Mouse (Mus musculus): ENCODE results near the gene Tcl1b2.

DNA sequence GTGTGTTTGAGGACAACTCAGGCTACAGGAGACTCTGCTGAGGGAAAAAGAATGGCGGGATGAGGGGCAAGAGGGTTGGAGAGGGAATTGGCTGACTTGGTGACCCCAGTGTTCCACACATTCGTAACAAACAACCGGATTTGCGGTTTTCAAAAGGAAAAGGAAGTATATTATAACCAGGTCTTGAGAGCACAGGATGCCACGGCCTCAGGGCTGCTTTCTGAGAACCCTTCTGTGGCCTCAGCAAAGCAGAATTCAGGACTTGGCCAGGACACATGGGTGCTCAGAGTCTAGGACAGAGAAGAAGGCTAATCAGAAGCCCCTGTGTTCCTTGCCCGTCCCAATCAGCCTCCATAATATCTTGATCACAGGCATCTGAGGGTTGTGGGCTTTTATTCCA, 13.0 kb downstream of the Tcl1b2 start:
- TF ChIP-seq CTCF (IDR thresholded peaks at IDR 0.05; ENCODE audit: low read depth), result no peak
- no peak for TF ChIP-seq EP300 (optimal IDR thresholded peaks at IDR 0.05)

Measured in stomach, postnatal 0 days (tissue).